Mouse (Mus musculus): Measurements from ENCODE around the gene Alg12. TPM values are rescaled to one million over a fixed set of nuclear protein-coding genes. Genes with fewer than 3 reads are reported as not detected.

Gene Alg12
- total RNA-seq, 2 experiments from 2014 or later = 6.6 to 9.0 TPM

- no peak for DNase-seq
Observed at GRCm38 (mm10) chr15:88854969-88855830, 36.1 kb upstream of the Alg12 start.

GRCm38 (mm10) chr15:88854119-88854968 lies 35.2 kb upstream of the Alg12 start:
- no peak for DNase-seq

DNA sequence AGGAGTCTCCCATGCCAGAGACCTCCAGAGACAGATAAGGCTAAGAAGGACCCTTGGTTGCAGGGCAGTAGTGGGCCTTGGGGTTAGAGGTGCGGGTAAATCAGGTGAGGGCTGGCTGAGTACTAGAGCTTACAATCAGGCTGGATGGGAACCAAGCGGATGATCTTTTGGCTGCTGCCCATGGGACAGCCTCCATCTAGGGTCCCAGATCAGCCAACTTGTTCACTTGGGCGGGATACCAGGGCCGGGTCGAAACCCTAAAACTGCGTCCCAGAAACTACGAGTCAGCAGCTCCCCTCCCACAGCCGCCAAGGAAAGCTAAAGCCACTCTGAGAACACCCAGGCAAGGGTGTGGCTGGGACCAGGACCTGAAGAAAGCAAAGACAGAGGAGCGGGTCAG lies 34.0 kb upstream of the Alg12 start:
- no peak for DNase-seq

GRCm38 (mm10) chr15:88851507-88852149 lies 32.5 kb upstream of the Alg12 start:
- no peak for DNase-seq

GRCm38 (mm10) chr15:88851076-88851475 lies 32.0 kb upstream of the Alg12 start:
- DNase-seq = no peak

DNA sequence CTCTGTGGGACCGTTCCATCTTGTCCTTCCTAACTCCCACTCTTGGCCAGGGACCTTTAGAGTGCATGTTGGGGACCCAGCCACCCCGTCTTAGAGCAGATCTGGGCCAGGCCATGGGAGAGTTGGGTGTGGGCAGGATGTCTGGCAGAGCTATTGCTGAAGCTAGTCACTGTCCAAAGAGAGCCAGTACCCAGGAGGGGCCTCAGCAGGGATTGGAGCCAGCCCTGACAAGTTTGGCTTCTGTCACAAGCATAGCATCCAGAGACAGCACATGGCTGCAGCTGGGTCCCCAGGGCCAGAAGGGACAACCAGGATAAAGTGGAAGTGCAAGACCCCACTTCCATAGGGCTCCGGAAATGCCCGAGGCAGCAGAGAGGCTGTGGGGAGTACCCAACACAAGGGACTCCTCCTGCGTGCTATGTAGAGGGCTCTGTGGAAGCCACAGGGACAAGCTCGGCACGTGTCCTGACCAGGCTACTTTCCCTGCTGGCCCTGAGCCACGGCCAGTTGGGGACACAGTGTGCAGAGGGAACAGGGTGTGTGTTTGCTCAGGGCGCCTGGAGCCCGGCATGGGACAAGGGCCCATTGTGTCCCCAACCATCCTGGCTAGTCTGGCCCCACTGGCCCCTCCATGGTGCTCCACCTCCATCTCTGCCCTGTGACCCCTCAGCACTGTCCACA lies 31.2 kb upstream of the Alg12 start:
- DNase-seq = peak; percentile 88

DNA sequence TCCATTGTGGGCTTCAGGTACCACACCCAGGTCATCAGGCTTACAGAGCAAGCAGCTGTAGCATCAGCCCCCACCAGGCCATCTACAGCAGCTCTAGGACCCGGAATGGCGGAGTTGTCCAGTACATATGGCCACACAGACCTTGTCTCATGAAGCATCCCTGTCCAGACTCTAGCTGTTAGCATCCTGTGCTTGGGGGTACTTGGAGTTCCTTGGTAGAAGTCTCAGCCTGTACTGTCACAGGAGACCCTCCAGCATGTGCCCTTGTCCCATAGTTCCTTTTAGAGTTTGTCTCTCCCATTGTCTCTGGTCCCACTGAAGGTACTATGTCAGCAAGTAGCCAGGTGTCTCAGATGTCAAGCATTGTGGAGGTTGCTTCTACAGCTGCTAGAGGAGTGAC lies 30.5 kb upstream of the Alg12 start:
- no peak for DNase-seq

DNA sequence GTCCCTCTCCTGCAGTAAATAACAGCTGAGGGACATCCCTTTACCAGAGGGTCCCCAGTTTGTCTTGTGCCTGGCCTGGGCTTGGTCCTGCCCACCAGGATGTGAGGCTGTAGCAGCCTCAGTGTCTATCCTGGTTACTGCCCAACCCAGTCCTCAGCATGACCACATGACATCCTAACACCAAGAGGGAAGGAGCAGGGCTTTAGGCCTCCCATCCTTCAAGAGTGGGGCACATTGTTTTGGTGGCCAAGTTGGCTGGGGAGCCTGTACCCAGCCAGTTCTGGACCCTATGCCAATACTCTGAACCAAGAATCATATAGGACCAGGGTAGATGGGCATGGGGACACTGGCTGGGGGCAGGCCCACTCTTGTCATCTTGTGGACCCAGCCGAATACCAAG lies 29.5 kb upstream of the Alg12 start:
- DNase-seq = no peak

GRCm38 (mm10) chr15:88844966-88845365 lies 25.8 kb upstream of the Alg12 start:
- DNase-seq = no peak

DNA sequence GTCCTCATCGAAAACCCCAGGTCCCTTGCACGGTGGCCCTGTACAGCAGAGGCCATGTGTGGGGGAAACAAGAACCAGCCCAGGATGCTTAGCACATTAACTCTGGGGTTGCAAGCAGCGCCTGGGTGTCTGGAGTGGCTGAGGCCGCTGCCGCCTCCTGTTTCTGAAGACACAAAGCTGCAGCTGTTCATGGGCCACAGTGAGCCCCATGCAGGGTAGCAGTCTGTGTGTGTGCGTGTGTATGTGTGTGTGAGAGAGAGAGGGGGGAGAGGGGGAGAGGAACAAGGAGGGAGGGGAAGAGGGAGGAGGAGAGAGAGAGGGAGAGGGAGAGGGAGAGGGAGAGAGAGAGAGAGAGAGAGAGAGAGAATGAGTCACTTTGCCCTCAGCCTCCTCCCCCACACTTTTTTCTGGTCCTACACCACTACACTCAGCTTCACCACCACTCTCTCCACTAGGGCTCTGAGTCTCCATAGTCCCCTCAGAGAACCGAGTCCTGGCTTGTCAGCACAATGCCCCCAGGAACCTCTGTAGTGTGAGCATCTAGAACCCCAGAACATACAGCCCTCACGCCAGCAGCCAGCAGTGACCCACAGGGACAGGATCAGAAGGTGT lies 24.5 kb upstream of the Alg12 start:
- no peak for DNase-seq

DNA sequence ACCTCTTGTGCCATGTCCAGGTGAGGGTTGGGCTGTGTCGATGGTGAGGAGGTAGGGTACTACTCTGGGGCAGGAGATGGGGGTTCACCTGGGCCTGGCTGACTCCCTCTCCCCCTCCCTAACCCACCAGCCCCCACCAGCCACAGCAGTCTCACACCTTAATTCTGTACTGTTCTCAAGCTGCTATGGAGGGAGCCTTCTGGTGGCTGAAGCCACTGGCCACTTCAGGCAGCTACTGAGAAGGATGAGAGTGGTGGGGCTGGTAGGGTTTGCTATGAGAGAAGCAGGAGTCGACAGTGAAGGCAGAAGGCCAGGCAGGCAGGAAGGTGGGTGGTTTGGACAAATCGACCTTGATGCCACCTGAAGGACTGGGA lies 23.2 kb upstream of the Alg12 start:
- no peak for DNase-seq

DNA sequence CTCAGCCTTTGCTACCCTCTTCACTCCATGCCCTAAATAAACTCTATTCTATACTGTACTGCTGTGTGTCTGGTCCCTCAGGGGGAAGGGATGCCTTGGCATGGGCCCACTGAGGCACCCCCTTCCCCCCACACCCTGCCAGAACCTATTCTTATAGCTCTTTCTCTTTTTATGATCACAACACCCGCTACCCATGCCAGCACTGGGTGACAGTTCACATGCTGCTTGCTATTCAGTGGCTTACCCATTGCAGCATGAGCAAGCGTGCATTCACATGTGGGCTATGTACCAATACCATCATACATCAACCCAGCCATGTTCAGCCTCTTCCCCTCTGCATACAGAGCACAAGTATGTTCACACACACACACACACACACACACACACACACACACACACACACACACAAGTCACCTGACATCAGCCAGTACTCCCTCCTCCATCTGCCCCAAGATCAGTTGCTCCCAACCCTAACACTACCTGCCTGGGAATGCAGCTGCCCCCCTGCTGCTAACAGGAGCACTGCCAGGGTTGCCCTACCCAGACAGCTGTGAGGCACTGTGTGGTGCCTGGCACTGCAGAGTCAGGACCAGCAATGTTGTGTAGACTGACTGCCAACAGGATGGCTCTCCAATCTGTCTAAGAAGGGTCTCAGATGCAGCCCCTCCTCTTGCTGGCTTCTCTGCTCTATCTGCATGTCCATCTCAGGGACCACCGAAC lies 22.6 kb upstream of the Alg12 start:
- no peak for DNase-seq

DNA sequence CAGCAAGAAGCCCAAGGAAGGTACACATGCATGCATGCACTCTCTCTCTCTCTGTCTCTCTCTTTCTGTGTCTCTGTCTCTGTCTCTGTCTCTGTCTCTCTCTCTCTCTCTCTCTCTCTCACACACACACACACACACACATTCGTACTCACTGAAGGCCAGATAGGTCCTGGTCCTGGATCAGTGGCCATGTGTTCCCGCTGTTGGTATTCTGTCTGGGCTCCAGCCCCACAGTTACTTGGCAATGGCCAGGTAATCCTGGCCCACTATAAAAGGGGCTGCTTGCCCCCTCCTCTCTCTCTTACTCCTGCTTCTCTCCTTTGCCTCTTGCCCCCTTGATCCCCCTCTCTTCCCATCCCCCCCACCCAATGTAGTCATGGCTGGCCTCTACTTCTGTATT lies 22.0 kb upstream of the Alg12 start:
- no peak for DNase-seq

GRCm38 (mm10) chr15:88840126-88840525 lies 21.0 kb upstream of the Alg12 start:
- peak; percentile 72 for DNase-seq

GRCm38 (mm10) chr15:88839271-88839670 lies 20.2 kb upstream of the Alg12 start:
- peak; percentile 86 for DNase-seq

GRCm38 (mm10) chr15:88837977-88838376 lies 18.9 kb upstream of the Alg12 start:
- DNase-seq = peak; percentile 64

DNA sequence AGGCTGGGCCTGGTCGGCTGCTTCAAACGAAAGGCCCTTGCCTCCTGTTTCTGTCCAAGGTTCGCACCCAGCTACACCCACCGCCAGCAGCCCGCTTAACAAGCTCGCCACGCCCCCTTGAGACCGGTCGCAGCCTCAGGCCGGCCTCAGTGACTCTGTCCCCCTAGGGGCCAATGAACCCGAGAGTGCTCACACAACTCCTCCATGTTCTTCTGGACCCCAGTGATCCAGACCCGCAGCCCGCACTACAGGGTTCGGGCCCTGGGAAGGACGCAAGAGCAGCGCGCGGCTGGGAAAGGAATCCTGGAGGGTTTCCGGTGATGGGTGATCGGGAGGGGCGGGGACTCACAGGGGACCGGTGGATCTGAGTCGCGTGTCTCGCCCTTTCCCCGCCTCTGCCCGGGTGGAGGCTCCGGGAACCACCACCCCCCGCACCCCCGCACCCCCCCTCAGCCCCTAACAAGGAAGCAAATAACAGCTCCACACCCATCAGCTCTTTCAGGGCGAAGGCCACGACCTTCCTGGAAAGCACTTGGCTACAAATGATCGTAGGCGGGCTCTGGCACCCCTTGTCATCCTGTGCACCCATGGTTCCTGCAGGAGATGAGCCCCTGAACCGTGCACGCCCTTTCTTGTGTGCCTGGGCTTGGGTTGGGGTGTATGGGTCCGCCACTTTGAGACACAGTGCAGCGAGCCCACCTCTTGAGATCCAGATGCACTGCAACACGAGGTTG lies 18.2 kb upstream of the Alg12 start:
- peak; percentile 78 for DNase-seq

GRCm38 (mm10) chr15:88836571-88836970 lies 17.5 kb upstream of the Alg12 start:
- no peak for DNase-seq

- DNase-seq = no peak
Observed at GRCm38 (mm10) chr15:88836031-88836430, 16.9 kb upstream of the Alg12 start.

DNA sequence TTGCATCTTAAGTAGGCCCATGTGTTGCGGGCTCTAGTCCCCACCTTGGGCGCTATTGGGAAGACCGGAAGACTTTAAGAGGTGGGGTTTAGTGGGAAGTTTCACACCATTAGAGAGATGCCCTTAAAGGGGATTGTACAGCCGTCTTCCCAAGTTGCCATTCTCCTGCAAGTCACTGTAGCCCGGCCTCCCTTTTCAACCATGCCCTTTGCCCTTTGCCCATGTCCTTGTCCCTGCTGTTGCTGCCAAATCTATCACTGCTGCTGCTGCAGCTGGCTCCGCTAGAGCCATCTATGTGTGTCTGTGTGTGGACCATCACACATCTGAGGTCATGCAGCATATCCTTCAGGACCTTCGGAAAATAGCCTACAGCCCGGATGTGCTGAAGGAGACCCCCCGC lies 13.4 kb upstream of the Alg12 start:
- DNase-seq = no peak

GRCm38 (mm10) chr15:88831482-88831881 lies 12.4 kb upstream of the Alg12 start:
- DNase-seq = peak; percentile 89

All from heart, postnatal 4 days (tissue).